Mouse (Mus musculus) heart, embryonic 12.5 days (tissue): ENCODE measurements around the gene Nfatc4. TPM values are rescaled to one million over a fixed set of nuclear protein-coding genes. Genes with fewer than 3 reads are reported as not detected.

Experiments
- ATAC-seq: fragments of 200-750 bp; cut with Nextera tagmentation; 2 replicates; pipeline ENCODE4 v1.8.0; 2017; ENCODE audit warnings: moderate TSS enrichment, moderate library complexity; ENCODE audit not compliant: insufficient number of reproducible peaks, low FRiP score
- H3K27ac ChIP-seq: fragments of 300-500 bp; sonication (generic); 2 replicates; pipeline ENCODE4 v1.5.1; 2016; ENCODE audit warnings: mild to moderate bottlenecking, moderate library complexity; ENCODE audit not compliant: poor library complexity, severe bottlenecking
- H3K27me3 ChIP-seq: fragments of 300-500 bp; sonication (generic); replicated peaks from 2 replicates; pipeline ENCODE4 v1.6.1; 2016; ENCODE audit warnings: mild to moderate bottlenecking, moderate library complexity
- H3K36me3 ChIP-seq: fragments of 300-500 bp; sonication (generic); 2 replicates; pipeline ENCODE4 v1.6.1; 2016; ENCODE audit warnings: mild to moderate bottlenecking, moderate library complexity
- H3K4me1 ChIP-seq: fragments of 300-500 bp; sonication (generic); replicated peaks from 2 replicates; pipeline ENCODE4 v1.6.1; 2016; ENCODE audit warnings: mild to moderate bottlenecking
- H3K4me2 ChIP-seq: fragments of 300-500 bp; sonication (generic); 2 replicates; pipeline ENCODE4 v1.6.1; 2016; ENCODE audit warnings: mild to moderate bottlenecking, moderate library complexity
- H3K4me3 ChIP-seq: fragments of 300-500 bp; sonication (generic); 2 replicates; pipeline ENCODE4 v1.5.1; 2016; ENCODE audit warnings: mild to moderate bottlenecking
- H3K9ac ChIP-seq: fragments of 300-500 bp; sonication (generic); 2 replicates; pipeline ENCODE4 v1.6.1; 2016; ENCODE audit warnings: mild to moderate bottlenecking, moderate library complexity
- H3K9me3 ChIP-seq: fragments of 300-500 bp; sonication (generic); replicated peaks from 2 replicates; pipeline ENCODE4 v1.6.1; 2016; ENCODE audit warnings: mild to moderate bottlenecking, moderate library complexity
- WGBS: fragments of 180-500 bp; shearing (Covaris S2); methylation state at CpG from one replicate; pipeline ENCODE4 v1.1.7; 2016; 5-methylcytosine and 5-hydroxymethylcytosine counted together
- polyA plus RNA-seq: library from polyadenylated mRNA; unstranded; fragments of >200 nt; fragmentation: Nextera tagmentation; extraction: Ambion mirVana; gene quantifications from 2 replicates; pipeline ENCODE4 v1.2.1, GENCODE M21; 2016

Nfatc4 gene
- 17.5 and 18.6 TPM in 2 replicates for polyA plus RNA-seq

- Histone ChIP-seq H3K9me3 (no peaks in the 10 kb centered on the region), H3K9ac (peak within 1 kb of the TSS; percentile 78), H3K4me3 (peak within 1 kb of the TSS; percentile 61), H3K27ac (peak within 1 kb of the TSS; percentile 92), H3K4me1 (peaks cover 31% of the 10 kb centered on the region), H3K27me3 (no peaks in the 10 kb centered on the region), H3K4me2 (peak within 1 kb of the TSS; percentile 81), H3K36me3 (no peaks in the 10 kb centered on the region)
- whole genome bisulfite sequencing = under 1% methylated on average over 46 of the region's 46 CpGs
- peak; percentile 83 for ATAC-seq
Measured at GRCm38 (mm10) chr14:55822991-55823762, at the start of gene Nfatc4. Gene Nfatc4 (plus strand): TSS chr14:55823144.

DNA sequence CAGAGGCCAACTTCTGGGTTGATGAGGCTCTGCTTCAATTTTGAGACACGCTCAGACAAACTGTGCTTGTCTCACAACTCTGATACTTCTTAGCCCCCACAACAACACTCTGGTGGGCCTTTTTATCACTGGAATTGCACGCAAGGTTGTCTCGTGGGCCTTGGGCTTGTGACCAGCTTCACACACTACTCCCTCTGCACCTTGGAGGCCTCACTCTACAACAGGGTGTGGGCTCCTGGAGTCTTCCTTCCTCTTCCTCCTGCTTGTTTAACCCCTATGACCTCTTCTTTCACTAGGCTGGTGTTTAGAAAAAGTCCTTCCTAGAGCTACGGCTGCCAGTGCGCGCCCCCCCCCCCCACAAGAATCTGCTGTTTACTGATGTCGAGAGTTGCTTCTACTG lies 46.2 kb upstream of the Nfatc4 start:
- ATAC-seq = no peak
- Histone ChIP-seq H3K9ac (no peak overlapping the region), H3K4me2 (no peak overlapping the region), H3K27ac (no peak overlapping the region), H3K4me3 (no peak overlapping the region), H3K36me3 (peaks cover 29% of the 10 kb centered on the region), H3K9me3 (no peaks in the 10 kb centered on the region), H3K27me3 (peaks cover 8% of the 10 kb centered on the region), H3K4me1 (peaks cover 22% of the 10 kb centered on the region)
- 47% methylated on average over 7 of the region's 7 CpGs for WGBS

- H3K4me3 ChIP-seq = no peak overlapping the region
- H3K9me3 ChIP-seq = no peaks in the 10 kb centered on the region
- H3K27me3 ChIP-seq = peaks cover 11% of the 10 kb centered on the region
- no peak overlapping the region for H3K4me2 ChIP-seq
- H3K36me3 ChIP-seq = peaks cover 29% of the 10 kb centered on the region
- no peak overlapping the region for H3K27ac ChIP-seq
- peaks cover 25% of the 10 kb centered on the region for H3K4me1 ChIP-seq
- WGBS = 18% methylated on average over 3 of the region's 3 CpGs
- no peak for ATAC-seq
- H3K9ac ChIP-seq = no peak overlapping the region
Measured at GRCm38 (mm10) chr14:55777176-55777575, 45.8 kb upstream of the Nfatc4 start.

DNA sequence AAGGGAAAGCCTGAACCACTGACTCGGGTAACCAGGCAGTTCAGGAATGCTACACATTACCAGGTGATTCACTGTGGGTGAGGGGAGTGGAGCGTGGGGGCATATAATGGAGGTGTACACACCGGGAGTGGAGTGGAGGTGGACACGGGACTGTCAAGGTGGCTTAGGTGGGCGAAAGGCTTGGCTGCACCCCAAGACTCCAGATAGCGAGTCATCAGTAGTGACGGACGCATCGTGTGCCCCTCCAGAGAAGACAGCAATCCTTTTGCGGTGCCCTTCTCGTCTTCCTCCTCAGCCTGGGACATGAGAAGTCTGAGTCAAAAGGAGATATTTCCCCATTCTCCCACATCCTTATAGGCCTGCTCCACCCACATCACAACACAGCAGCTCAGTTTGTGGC lies 45.1 kb upstream of the Nfatc4 start:
- H3K36me3 ChIP-seq = peaks cover 29% of the 10 kb centered on the region
- 83% methylated on average over 11 of the region's 11 CpGs for WGBS
- H3K27ac ChIP-seq = no peak overlapping the region
- no peak for ATAC-seq
- H3K4me1 ChIP-seq = peaks cover 25% of the 10 kb centered on the region
- no peaks in the 10 kb centered on the region for H3K9me3 ChIP-seq
- H3K27me3 ChIP-seq = peaks cover 17% of the 10 kb centered on the region
- H3K4me2 ChIP-seq = no peak overlapping the region
- no peak overlapping the region for H3K4me3 ChIP-seq
- H3K9ac ChIP-seq = no peak overlapping the region

- Histone ChIP-seq H3K4me3 (no peak overlapping the region), H3K4me1 (peaks cover 29% of the 10 kb centered on the region), H3K9ac (no peak overlapping the region), H3K9me3 (no peaks in the 10 kb centered on the region), H3K27ac (no peak overlapping the region), H3K27me3 (peaks cover 18% of the 10 kb centered on the region), H3K36me3 (peaks cover 23% of the 10 kb centered on the region), H3K4me2 (no peak overlapping the region)
- 86% methylated on average over 15 of the region's 15 CpGs for WGBS
- no peak for ATAC-seq
Measured at GRCm38 (mm10) chr14:55778686-55779085, 44.3 kb upstream of the Nfatc4 start.

DNA sequence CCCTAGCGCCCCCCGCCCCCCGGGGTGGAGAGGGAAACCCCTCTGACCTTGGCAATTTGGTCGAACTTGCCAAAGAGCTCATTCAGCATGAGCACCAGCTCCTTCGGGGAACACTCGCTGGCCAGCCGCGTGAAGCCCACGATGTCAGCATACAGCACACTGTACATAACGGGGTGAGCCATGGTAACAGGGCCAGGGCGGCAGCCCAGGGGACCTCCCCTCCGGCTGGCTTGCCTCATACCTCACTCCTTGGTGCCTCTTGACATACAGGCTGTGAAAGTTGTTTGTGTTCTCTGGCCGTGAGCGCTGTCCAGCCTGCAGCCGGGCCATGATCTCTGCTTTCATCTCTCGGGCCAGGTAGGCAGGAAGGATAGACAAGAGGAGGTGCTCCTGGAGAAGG lies 43.3 kb upstream of the Nfatc4 start:
- H3K9me3 ChIP-seq = no peaks in the 10 kb centered on the region

GRCm38 (mm10) chr14:55780736-55781135 lies 42.2 kb upstream of the Nfatc4 start:
- Histone ChIP-seq H3K27me3 (peaks cover 37% of the 10 kb centered on the region), H3K9me3 (no peaks in the 10 kb centered on the region), H3K9ac (no peak overlapping the region), H3K27ac (no peak overlapping the region), H3K4me1 (peaks cover 40% of the 10 kb centered on the region), H3K4me2 (peak overlapping the region; percentile 68; the same call in 1 of the 2 replicates), H3K36me3 (peaks cover 11% of the 10 kb centered on the region), H3K4me3 (no peak overlapping the region)
- no peak for ATAC-seq
- 68% methylated on average over 11 of the region's 11 CpGs for WGBS

More for the DNA sequence above, 43.3 kb upstream of the Nfatc4 start:
- 50% methylated on average over 16 of the region's 16 CpGs for WGBS
- Histone ChIP-seq H3K36me3 (peaks cover 18% of the 10 kb centered on the region), H3K27ac (no peak overlapping the region), H3K9ac (no peak overlapping the region), H3K27me3 (peaks cover 27% of the 10 kb centered on the region), H3K4me2 (no peak overlapping the region), H3K4me1 (peaks cover 38% of the 10 kb centered on the region), H3K4me3 (no peak overlapping the region)
- ATAC-seq = no peak

- H3K36me3 ChIP-seq = peaks cover 11% of the 10 kb centered on the region
- H3K27ac ChIP-seq = no peak overlapping the region
- H3K4me3 ChIP-seq = peak overlapping the region; percentile 18
- peaks cover 43% of the 10 kb centered on the region for H3K27me3 ChIP-seq
- H3K4me2 ChIP-seq = peak overlapping the region; percentile 68
- H3K4me1 ChIP-seq = peaks cover 40% of the 10 kb centered on the region
- no peaks in the 10 kb centered on the region for H3K9me3 ChIP-seq
- WGBS = 14% methylated on average over 14 of the region's 14 CpGs
- peak overlapping the region; percentile 37; the same call in 1 of the 2 replicates for H3K9ac ChIP-seq
- ATAC-seq = peak; percentile 36; the same call in 1 of the 2 replicates
Measured at GRCm38 (mm10) chr14:55781310-55781709, 41.6 kb upstream of the Nfatc4 start.

DNA sequence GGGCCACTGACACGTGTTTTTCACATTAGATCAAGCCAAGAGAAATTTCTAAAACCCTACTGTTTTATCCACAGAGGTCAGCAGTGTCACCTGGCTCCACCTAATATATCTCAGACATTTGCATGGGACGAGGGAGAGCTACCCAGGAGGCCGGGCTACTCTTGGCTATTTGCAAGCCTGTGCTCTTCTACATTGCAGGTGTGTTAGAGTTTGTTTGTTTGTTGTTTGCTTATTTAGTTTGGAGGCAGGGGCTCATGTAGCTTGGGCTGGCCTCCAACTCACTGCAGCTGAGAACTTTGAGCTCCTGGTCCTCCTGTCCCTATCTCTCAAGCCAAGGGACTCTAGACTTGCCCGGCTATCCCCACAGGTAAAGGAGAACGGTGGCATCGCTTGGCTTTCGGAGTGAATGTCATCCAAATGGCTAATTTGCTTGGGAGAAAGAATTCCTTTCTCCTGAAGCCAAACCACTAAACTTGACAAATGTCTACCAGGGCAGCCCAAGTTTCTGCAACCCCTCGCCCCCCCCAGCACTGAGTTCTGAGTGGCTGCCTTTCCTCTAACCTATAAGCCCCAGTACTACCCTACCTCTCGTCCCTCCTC lies 40.5 kb upstream of the Nfatc4 start:
- H3K9me3 ChIP-seq = no peaks in the 10 kb centered on the region
- H3K27me3 ChIP-seq = peaks cover 54% of the 10 kb centered on the region
- H3K36me3 ChIP-seq = peaks cover 11% of the 10 kb centered on the region
- H3K4me3 ChIP-seq = peak overlapping the region; percentile 53
- WGBS = 43% methylated on average over 9 of the region's 9 CpGs
- peaks cover 31% of the 10 kb centered on the region for H3K4me1 ChIP-seq
- peak overlapping the region; percentile 68 for H3K4me2 ChIP-seq
- no peak for ATAC-seq
- H3K9ac ChIP-seq = peak overlapping the region; percentile 54; the same call in 1 of the 2 replicates
- peak overlapping the region; percentile 77 for H3K27ac ChIP-seq

GRCm38 (mm10) chr14:55783171-55783957 lies 39.6 kb upstream of the Nfatc4 start:
- Histone ChIP-seq H3K9me3 (no peaks in the 10 kb centered on the region), H3K4me2 (peak overlapping the region; percentile 68), H3K27ac (peak overlapping the region; percentile 77), H3K36me3 (peaks cover 11% of the 10 kb centered on the region), H3K27me3 (peaks cover 59% of the 10 kb centered on the region), H3K9ac (peak overlapping the region; percentile 69), H3K4me1 (peaks cover 35% of the 10 kb centered on the region), H3K4me3 (peak overlapping the region; percentile 53)
- WGBS = 2% methylated on average over 31 of the region's 31 CpGs
- ATAC-seq = peak; percentile 54

DNA sequence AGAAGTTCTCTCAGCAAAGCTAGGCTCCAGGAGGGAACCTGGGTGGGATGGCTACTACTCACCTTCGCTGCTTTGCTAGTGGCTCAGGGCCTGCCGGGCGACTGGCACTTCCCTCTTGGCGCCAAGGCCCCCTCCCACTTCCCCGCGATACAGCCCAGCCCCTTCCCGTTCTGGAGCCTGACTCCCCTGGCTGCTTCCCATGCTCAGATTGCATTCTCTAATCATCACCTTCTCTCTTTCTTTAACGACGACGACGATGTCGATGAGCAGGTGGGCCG lies 39.0 kb upstream of the Nfatc4 start, which contains the start of gene Adcy4:
Gene Adcy4 (minus strand): TSS at position 138 of the 278 bp plus-strand sequence.
- Histone ChIP-seq H3K9ac (peak within 1 kb of the TSS; percentile 69), H3K9me3 (no peaks in the 10 kb centered on the region), H3K27me3 (peaks cover 62% of the 10 kb centered on the region), H3K4me3 (peak within 1 kb of the TSS; percentile 53), H3K4me1 (peaks cover 39% of the 10 kb centered on the region), H3K36me3 (peaks cover 6% of the 10 kb centered on the region), H3K27ac (peak within 1 kb of the TSS; percentile 77), H3K4me2 (peak within 1 kb of the TSS; percentile 68)
- 1% methylated on average over 13 of the region's 13 CpGs for WGBS
- peak; percentile 45 for ATAC-seq
